Mouse (Mus musculus): Measurements from ENCODE around the gene Cntrl.

DNA sequence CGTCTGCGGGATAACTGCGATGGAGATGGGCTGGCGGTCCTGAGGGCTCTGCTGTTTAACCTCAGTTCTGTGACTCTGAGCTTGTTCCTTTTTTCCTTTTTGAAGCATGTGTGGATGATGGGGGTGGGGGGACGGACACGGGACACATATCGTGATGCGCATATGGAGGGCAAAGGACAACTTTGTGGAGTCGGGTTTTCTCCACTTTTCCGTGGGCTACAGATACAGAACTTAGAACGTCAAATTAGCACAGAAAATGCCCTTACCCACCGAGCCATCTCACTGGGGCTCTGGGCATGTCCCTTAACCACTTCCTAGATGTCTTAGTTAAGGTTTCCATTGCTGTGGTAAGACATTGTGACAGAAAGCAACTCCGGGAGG, 622 bp downstream of the Cntrl start:
- TF ChIP-seq CTCF (IDR thresholded peaks at IDR 0.05; ENCODE audit: control insufficient read depth, insufficient read depth, insufficient replicate concordance, low read depth, low read length) (no peak), POLR2A (IDR thresholded peaks at IDR 0.05; ENCODE audit: control insufficient read depth, low read depth, low read length) (no peak)

Data from testis, adult 2 months (tissue).